Mouse (Mus musculus) embryo, embryonic 11.5 days (tissue): ENCODE data around the gene Tac1.
"Not testable (repeated sequence)": the region's sequence is repeated elsewhere in the genome, so short reads cannot be mapped to it uniquely, and the experiment has no call there.

Experiments used
- DNase-seq: peaks from one replicate; pipeline ENCODE4 v3.0.0-alpha.2; 2012; ENCODE audit warnings: low read depth, low spot score

Gene Tac1

GRCm38 (mm10) chr6:7554829-7555391 is at the start of gene Tac1:
Gene Tac1, plus strand, starts transcription at chr6:7554879.
- DNase-seq = no peak

GRCm38 (mm10) chr6:7543511-7543910 is 11.2 kb upstream of the Tac1 start:
- not testable (repeated sequence) for DNase-seq

GRCm38 (mm10) chr6:7555688-7556476 is 1.2 kb downstream of the Tac1 start:
- DNase-seq = no peak

GRCm38 (mm10) chr6:7558164-7558563 is 3.5 kb downstream of the Tac1 start:
- no peak for DNase-seq

- DNase-seq = no peak
Observed at GRCm38 (mm10) chr6:7562524-7562923, 7.8 kb downstream of the Tac1 start.

GRCm38 (mm10) chr6:7564537-7564936 is 9.9 kb downstream of the Tac1 start:
- DNase-seq = no peak

GRCm38 (mm10) chr6:7571144-7571543 is 16.5 kb downstream of the Tac1 start:
- no peak for DNase-seq

GRCm38 (mm10) chr6:7578031-7578430 is 23.4 kb downstream of the Tac1 start:
- no peak for DNase-seq

GRCm38 (mm10) chr6:7594445-7594844 is 39.8 kb downstream of the Tac1 start:
- DNase-seq = no peak

GRCm38 (mm10) chr6:7598416-7598815 is 43.7 kb downstream of the Tac1 start:
- DNase-seq = no peak

- DNase-seq = no peak
Observed at GRCm38 (mm10) chr6:7600228-7600627, 45.5 kb downstream of the Tac1 start.

GRCm38 (mm10) chr6:7601353-7602094 is 46.8 kb downstream of the Tac1 start:
- no peak for DNase-seq

- not testable (repeated sequence) for DNase-seq
Observed at GRCm38 (mm10) chr6:7613676-7614075, 59.0 kb downstream of the Tac1 start.
